Mouse (Mus musculus) midbrain, embryonic 12.5 days (tissue): Measurements from ENCODE around the gene Atxn3. TPM values are rescaled to one million over a fixed set of nuclear protein-coding genes. Genes with fewer than 3 reads are reported as not detected.

ENCODE experiments used
- ATAC-seq: fragments of 200-750 bp; cut with Nextera tagmentation; 2 replicates; pipeline ENCODE4 v1.8.0; 2017; ENCODE audit warnings: low read depth, moderate TSS enrichment, moderate library complexity; ENCODE audit not compliant: low FRiP score
- H3K27ac ChIP-seq: fragments of 300-500 bp; sonication (generic); replicated peaks from 2 replicates; pipeline ENCODE4 v1.5.1; 2016; ENCODE audit warnings: mild to moderate bottlenecking
- H3K27me3 ChIP-seq: fragments of 300-500 bp; sonication (generic); 2 replicates; pipeline ENCODE4 v1.6.1; 2016; ENCODE audit warnings: mild to moderate bottlenecking
- H3K36me3 ChIP-seq: fragments of 300-500 bp; sonication (generic); 2 replicates; pipeline ENCODE4 v1.6.1; 2016
- H3K4me1 ChIP-seq: fragments of 300-500 bp; sonication (generic); 2 replicates; pipeline ENCODE4 v1.6.1; 2016
- H3K4me2 ChIP-seq: fragments of 300-500 bp; sonication (generic); replicated peaks from 2 replicates; pipeline ENCODE4 v1.6.1; 2016; ENCODE audit warnings: mild to moderate bottlenecking, moderate library complexity
- H3K4me3 ChIP-seq: fragments of 300-500 bp; sonication (generic); 2 replicates; pipeline ENCODE4 v1.5.1; 2016; ENCODE audit warnings: mild to moderate bottlenecking
- H3K9ac ChIP-seq: fragments of 300-500 bp; sonication (generic); replicated peaks from 2 replicates; pipeline ENCODE4 v1.6.1; 2016; ENCODE audit warnings: mild to moderate bottlenecking, moderate library complexity
- H3K9me3 ChIP-seq: fragments of 300-500 bp; sonication (generic); 2 replicates; pipeline ENCODE4 v1.6.1; 2016; ENCODE audit warnings: mild to moderate bottlenecking
- WGBS: fragments of 180-500 bp; shearing (Covaris S2); methylation state at CpG from one replicate; pipeline ENCODE4 v1.1.7; 2016; 5-methylcytosine and 5-hydroxymethylcytosine counted together
- polyA plus RNA-seq: library from polyadenylated mRNA; unstranded; fragments of >200 nt; fragmentation: Nextera tagmentation; extraction: Ambion mirVana; gene quantifications from 2 replicates; pipeline ENCODE4 v1.2.1, GENCODE M21; 2016

Gene Atxn3
- polyA plus RNA-seq, 1 experiment from 2014 or later = 22.3 TPM

GRCm38 (mm10) chr12:101905817-101906216 is 52.2 kb downstream of the Atxn3 start:
- no peak for ATAC-seq
- Histone ChIP-seq H3K27me3 (no peaks in the 10 kb centered on the region), H3K27ac (no peak overlapping the region), H3K4me2 (no peak overlapping the region), H3K4me3 (no peak overlapping the region), H3K9ac (no peak overlapping the region), H3K36me3 (peaks cover 23% of the 10 kb centered on the region), H3K9me3 (no peaks in the 10 kb centered on the region), H3K4me1 (no peaks in the 10 kb centered on the region)
- 92% methylated on average over 12 of the region's 12 CpGs for WGBS

GRCm38 (mm10) chr12:101904906-101905305 is 53.1 kb downstream of the Atxn3 start:
- H3K4me1 ChIP-seq = no peaks in the 10 kb centered on the region
- peaks cover 23% of the 10 kb centered on the region for H3K36me3 ChIP-seq
- no peak overlapping the region for H3K27ac ChIP-seq
- 89% methylated on average over 4 of the region's 4 CpGs for whole genome bisulfite sequencing
- no peak for ATAC-seq
- no peaks in the 10 kb centered on the region for H3K27me3 ChIP-seq
- no peak overlapping the region for H3K9ac ChIP-seq
- no peak overlapping the region for H3K4me3 ChIP-seq
- no peak overlapping the region for H3K4me2 ChIP-seq
- H3K9me3 ChIP-seq = no peaks in the 10 kb centered on the region

GRCm38 (mm10) chr12:101904170-101904569 is 53.9 kb downstream of the Atxn3 start:
- H3K4me3 ChIP-seq = no peak overlapping the region
- no peaks in the 10 kb centered on the region for H3K4me1 ChIP-seq
- no peak overlapping the region for H3K27ac ChIP-seq
- H3K9ac ChIP-seq = no peak overlapping the region
- H3K36me3 ChIP-seq = peaks cover 23% of the 10 kb centered on the region
- 94% methylated on average over 3 of the region's 3 CpGs for WGBS
- ATAC-seq = no peak
- H3K4me2 ChIP-seq = no peak overlapping the region
- H3K9me3 ChIP-seq = no peaks in the 10 kb centered on the region
- H3K27me3 ChIP-seq = no peaks in the 10 kb centered on the region

GRCm38 (mm10) chr12:101899671-101900245 is 58.3 kb downstream of the Atxn3 start:
- Histone ChIP-seq H3K4me2 (no peak overlapping the region), H3K27me3 (no peaks in the 10 kb centered on the region), H3K4me3 (no peak overlapping the region), H3K36me3 (peaks cover 12% of the 10 kb centered on the region), H3K9me3 (no peaks in the 10 kb centered on the region), H3K9ac (no peak overlapping the region), H3K27ac (no peak overlapping the region), H3K4me1 (no peaks in the 10 kb centered on the region)
- WGBS = 85% methylated on average over 2 of the region's 2 CpGs
- no peak for ATAC-seq

GRCm38 (mm10) chr12:101898966-101899365 is 59.1 kb downstream of the Atxn3 start:
- ATAC-seq = no peak
- no peaks in the 10 kb centered on the region for H3K4me1 ChIP-seq
- no peak overlapping the region for H3K9ac ChIP-seq
- no peak overlapping the region for H3K4me2 ChIP-seq
- H3K4me3 ChIP-seq = no peak overlapping the region
- no peaks in the 10 kb centered on the region for H3K9me3 ChIP-seq
- 99% methylated on average over 8 of the region's 8 CpGs for WGBS
- no peaks in the 10 kb centered on the region for H3K27me3 ChIP-seq
- H3K27ac ChIP-seq = no peak overlapping the region
- peaks cover 20% of the 10 kb centered on the region for H3K36me3 ChIP-seq

GRCm38 (mm10) chr12:101897113-101897512 is 60.9 kb downstream of the Atxn3 start:
- Histone ChIP-seq H3K4me3 (no peak overlapping the region), H3K9ac (no peak overlapping the region), H3K9me3 (no peaks in the 10 kb centered on the region), H3K27me3 (no peaks in the 10 kb centered on the region), H3K27ac (no peak overlapping the region), H3K36me3 (peaks cover 32% of the 10 kb centered on the region), H3K4me1 (no peaks in the 10 kb centered on the region), H3K4me2 (no peak overlapping the region)
- WGBS = 83% methylated on average over 7 of the region's 7 CpGs
- no peak for ATAC-seq

GRCm38 (mm10) chr12:101893296-101893695 is 64.8 kb downstream of the Atxn3 start:
- Histone ChIP-seq H3K4me3 (no peak overlapping the region), H3K9me3 (no peaks in the 10 kb centered on the region), H3K36me3 (peaks cover 41% of the 10 kb centered on the region), H3K4me1 (no peaks in the 10 kb centered on the region), H3K4me2 (no peak overlapping the region), H3K27ac (no peak overlapping the region), H3K9ac (no peak overlapping the region), H3K27me3 (no peaks in the 10 kb centered on the region)
- no peak for ATAC-seq
- WGBS = 90% methylated on average over 8 of the region's 8 CpGs

GRCm38 (mm10) chr12:101892832-101893231 is 65.2 kb downstream of the Atxn3 start:
- H3K36me3 ChIP-seq = peaks cover 41% of the 10 kb centered on the region
- no peaks in the 10 kb centered on the region for H3K4me1 ChIP-seq
- ATAC-seq = no peak

GRCm38 (mm10) chr12:101891066-101891465 is 67.0 kb downstream of the Atxn3 start:
- ATAC-seq = no peak
- no peak overlapping the region for H3K4me3 ChIP-seq
- no peaks in the 10 kb centered on the region for H3K4me1 ChIP-seq
- H3K36me3 ChIP-seq = peaks cover 49% of the 10 kb centered on the region
- H3K27ac ChIP-seq = no peak overlapping the region
- H3K27me3 ChIP-seq = no peaks in the 10 kb centered on the region
- WGBS = 83% methylated on average over 5 of the region's 5 CpGs
- no peak overlapping the region for H3K9ac ChIP-seq
- no peak overlapping the region for H3K4me2 ChIP-seq
- no peaks in the 10 kb centered on the region for H3K9me3 ChIP-seq

More at GRCm38 (mm10) chr12:101892832-101893231, 65.2 kb downstream of the Atxn3 start:
- H3K9ac ChIP-seq = no peak overlapping the region
- no peak overlapping the region for H3K4me3 ChIP-seq
- H3K27me3 ChIP-seq = no peaks in the 10 kb centered on the region
- no peaks in the 10 kb centered on the region for H3K9me3 ChIP-seq
- no peak overlapping the region for H3K27ac ChIP-seq
- H3K4me2 ChIP-seq = no peak overlapping the region
- WGBS = 90% methylated on average over 2 of the region's 2 CpGs

GRCm38 (mm10) chr12:101889351-101889750 is 68.7 kb downstream of the Atxn3 start:
- Histone ChIP-seq H3K27ac (no peak overlapping the region), H3K4me3 (no peak overlapping the region), H3K9ac (no peak overlapping the region), H3K27me3 (no peaks in the 10 kb centered on the region), H3K4me2 (no peak overlapping the region), H3K9me3 (no peaks in the 10 kb centered on the region), H3K36me3 (peaks cover 60% of the 10 kb centered on the region), H3K4me1 (no peaks in the 10 kb centered on the region)
- 94% methylated on average over 3 of the region's 3 CpGs for WGBS
- no peak for ATAC-seq

GRCm38 (mm10) chr12:101888312-101888711 is 69.7 kb downstream of the Atxn3 start:
- 96% methylated on average over 2 of the region's 2 CpGs for WGBS
- no peak overlapping the region for H3K4me2 ChIP-seq
- no peak overlapping the region for H3K9ac ChIP-seq
- H3K9me3 ChIP-seq = no peaks in the 10 kb centered on the region
- no peaks in the 10 kb centered on the region for H3K27me3 ChIP-seq
- ATAC-seq = no peak
- no peaks in the 10 kb centered on the region for H3K4me1 ChIP-seq
- peaks cover 61% of the 10 kb centered on the region for H3K36me3 ChIP-seq
- no peak overlapping the region for H3K27ac ChIP-seq
- H3K4me3 ChIP-seq = no peak overlapping the region

GRCm38 (mm10) chr12:101884926-101885325 is 73.1 kb downstream of the Atxn3 start:
- Histone ChIP-seq H3K27ac (no peak overlapping the region), H3K27me3 (no peaks in the 10 kb centered on the region), H3K9me3 (no peaks in the 10 kb centered on the region), H3K4me2 (no peak overlapping the region), H3K4me1 (no peaks in the 10 kb centered on the region), H3K36me3 (peaks cover 47% of the 10 kb centered on the region), H3K4me3 (no peak overlapping the region), H3K9ac (no peak overlapping the region)
- WGBS = 95% methylated on average over 7 of the region's 7 CpGs
- ATAC-seq = no peak

- Histone ChIP-seq H3K27ac (no peak overlapping the region), H3K9me3 (no peaks in the 10 kb centered on the region), H3K4me1 (no peaks in the 10 kb centered on the region), H3K4me2 (no peak overlapping the region), H3K27me3 (no peaks in the 10 kb centered on the region), H3K36me3 (peaks cover 32% of the 10 kb centered on the region), H3K4me3 (no peak overlapping the region), H3K9ac (no peak overlapping the region)
- WGBS = 89% methylated on average over 2 of the region's 2 CpGs
- no peak for ATAC-seq
Observed at GRCm38 (mm10) chr12:101876374-101876773, 81.7 kb downstream of the Atxn3 start.
